Mouse (Mus musculus) lung, adult 2 months (tissue): ENCODE data around the gene Emc10. TPM values are rescaled to one million over a fixed set of nuclear protein-coding genes. Genes with fewer than 3 reads are reported as not detected.
A peak's percentile ranks its signal among the peaks of the same experiment; 100 is the strongest.

Experiments used
- DNase-seq: peaks from one replicate; pipeline ENCODE4 v3.0.0; 2022
- H3K4me1 ChIP-seq: fragments of 200-500 bp; 2 replicates; pipeline ENCODE4 v1.6.1; 2011; ENCODE audit warnings: low read length; ENCODE audit not compliant: control insufficient read depth, insufficient read depth
- H3K4me3 ChIP-seq: fragments of 200-500 bp; replicated peaks from 2 replicates; pipeline ENCODE3; 2011; ENCODE audit warnings: low read depth, mild to moderate bottlenecking, control low read depth, low read length; ENCODE audit errors: extremely low read depth
- CTCF ChIP-seq: fragments of 200-500 bp; IDR thresholded peaks from 2 replicates; pipeline ENCODE4 v1.5.1; 2011; ENCODE audit warnings: mild to moderate bottlenecking, low read length, control low read depth; ENCODE audit not compliant: insufficient read depth
- POLR2A ChIP-seq: fragments of 200-500 bp; IDR thresholded peaks from 2 replicates; pipeline ENCODE4 v1.6.1; 2011; ENCODE audit warnings: low read depth, mild to moderate bottlenecking, control low read depth, low read length, borderline replicate concordance; ENCODE audit errors: extremely low read depth
- WGBS: fragments of 180-500 bp; shearing (Covaris S2); methylation state at CpG from one replicate; pipeline ENCODE4 v1.1.7; 2018; 5-methylcytosine and 5-hydroxymethylcytosine counted together
- polyA plus RNA-seq: library from polyadenylated mRNA; depleted of rRNA; stranded (reverse); fragments of >200 nt; gene quantifications from 2 replicates; pipeline ENCODE4 v1.2.3, GENCODE M21; 2012

The Emc10 gene
- polyA plus RNA-seq, 1 experiment = 250 TPM

DNA sequence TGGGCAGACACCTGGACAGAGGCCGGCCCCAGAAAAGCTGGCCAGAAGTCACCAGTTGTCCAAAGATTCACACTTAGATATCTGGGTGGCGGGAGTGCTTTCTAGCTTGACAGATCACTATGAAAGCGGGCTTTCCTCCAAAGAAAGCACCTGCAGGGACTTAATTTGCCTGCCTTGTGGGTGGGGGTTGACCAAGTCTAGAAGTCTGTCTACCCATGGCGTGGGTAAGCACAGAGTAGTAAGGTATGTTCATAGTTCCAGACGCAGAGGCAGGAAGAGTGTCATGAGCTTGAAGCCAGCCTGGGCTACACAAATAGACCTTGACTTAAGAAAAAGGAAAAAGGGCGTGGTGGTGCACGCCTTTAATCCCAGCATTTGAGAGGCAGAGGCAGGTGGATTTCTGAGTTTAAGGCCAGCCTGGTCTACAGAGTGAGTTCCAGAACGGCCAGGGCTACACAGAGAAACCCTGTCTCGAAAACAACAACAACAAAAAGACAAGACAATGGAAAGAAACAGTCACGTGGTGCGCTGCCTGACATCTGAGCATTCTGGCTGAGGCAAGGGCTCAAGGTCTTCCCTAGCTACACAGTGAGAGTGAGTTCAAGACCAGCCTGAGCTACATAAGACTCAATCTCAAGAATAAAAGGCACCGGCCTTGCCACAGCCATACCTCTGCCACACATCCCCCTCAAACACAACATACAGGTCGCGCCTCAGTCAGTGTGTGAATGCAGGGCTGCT, 30.3 kb upstream of the Emc10 start:
- DNase-seq = no peak
- WGBS = 88% methylated on average over 14 of the region's 14 CpGs
- no peak overlapping the region for H3K4me3 ChIP-seq
- peaks cover 3% of the 10 kb centered on the region; the same call in 1 of the 2 replicates for H3K4me1 ChIP-seq
- no peak for TF ChIP-seq CTCF
- no peak for TF ChIP-seq POLR2A

GRCm38 (mm10) chr7:44525126-44525832, 28.9 kb upstream of the Emc10 start:
- Histone ChIP-seq H3K4me3 (no peak overlapping the region), H3K4me1 (peaks cover 3% of the 10 kb centered on the region; the same call in 1 of the 2 replicates)
- TF ChIP-seq POLR2A (peak; percentile 38; the same call in 1 of the 2 replicates), CTCF (no peak)
- WGBS = 8% methylated on average over 22 of the region's 22 CpGs
- DNase-seq = peak; percentile 88

DNA sequence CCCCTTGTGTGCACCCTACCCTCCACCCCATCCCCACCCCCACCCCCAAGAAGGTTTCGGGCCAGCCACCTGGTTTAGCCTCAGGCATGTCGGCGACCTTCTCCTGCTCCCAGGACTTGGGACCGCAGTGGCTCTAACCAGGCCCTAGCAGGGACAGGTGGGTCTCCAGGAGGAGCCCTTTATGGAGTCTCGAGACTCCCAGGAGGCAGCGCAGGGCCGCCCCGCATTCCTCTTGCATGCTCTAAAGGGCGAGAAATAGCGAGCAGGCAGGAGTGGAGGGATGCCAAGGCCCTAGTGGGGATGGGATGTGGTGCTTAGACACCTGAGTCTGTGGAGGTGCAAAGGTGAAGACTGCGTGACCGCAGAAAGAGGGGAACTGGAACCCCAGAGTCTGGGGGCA, 28.2 kb upstream of the Emc10 start, which contains the start of gene Mybpc2:
TSS of gene Mybpc2 (minus strand) at position 155 of the 400 bp plus-strand sequence.
- TF ChIP-seq POLR2A (no peak), CTCF (no peak)
- DNase-seq = no peak
- H3K4me1 ChIP-seq = peaks cover 3% of the 10 kb centered on the region; the same call in 1 of the 2 replicates
- 36% methylated on average over 12 of the region's 12 CpGs for WGBS
- no peak within 1 kb of the TSS for H3K4me3 ChIP-seq

DNA sequence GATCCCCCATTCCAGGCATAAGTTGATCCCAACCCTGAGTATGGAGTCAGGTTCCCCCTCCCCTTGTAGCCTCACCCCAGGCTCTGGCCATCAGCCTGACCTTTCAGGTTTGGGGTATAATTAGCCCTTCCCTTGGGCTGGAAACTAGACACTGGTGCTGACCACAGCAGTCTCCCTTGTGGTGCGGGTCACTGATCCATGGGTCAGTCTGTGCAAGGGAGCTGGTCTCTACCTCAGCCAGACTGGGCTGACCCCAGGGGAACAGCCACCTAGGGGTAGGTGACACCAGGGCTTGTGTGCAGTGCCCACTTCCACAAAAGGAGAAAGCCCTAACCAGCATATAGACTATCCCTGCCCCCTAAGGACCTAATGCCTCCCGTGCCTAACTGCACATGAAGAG, 26.7 kb upstream of the Emc10 start:
- DNase-seq = no peak
- WGBS = 73% methylated on average over 2 of the region's 2 CpGs
- TF ChIP-seq POLR2A = no peak
- no peak for TF ChIP-seq CTCF
- no peak overlapping the region for H3K4me3 ChIP-seq
- H3K4me1 ChIP-seq = peaks cover 3% of the 10 kb centered on the region; the same call in 1 of the 2 replicates

DNA sequence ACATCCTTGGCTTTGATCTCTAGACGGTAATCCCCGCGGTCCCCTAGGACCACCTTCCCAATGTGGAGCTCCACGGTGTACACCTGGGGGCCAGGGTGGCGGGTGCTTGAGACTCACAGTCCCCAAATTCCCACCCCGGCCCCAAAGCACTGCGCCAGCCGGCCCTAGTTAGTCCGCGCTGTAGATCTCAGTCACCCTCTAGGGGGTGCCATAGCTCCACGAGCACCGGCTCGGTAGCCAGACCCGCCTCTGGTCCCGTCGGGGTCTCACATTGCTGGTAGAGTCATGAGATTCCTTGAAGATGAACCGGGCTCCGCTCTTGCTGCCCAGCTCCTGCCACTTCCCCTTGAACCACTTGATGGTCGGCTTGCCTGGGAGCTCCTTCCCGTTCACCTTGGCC, 25.4 kb upstream of the Emc10 start:
- Histone ChIP-seq H3K4me3 (no peak overlapping the region), H3K4me1 (peaks cover 3% of the 10 kb centered on the region; the same call in 1 of the 2 replicates)
- TF ChIP-seq CTCF = peak; percentile 65
- no peak for TF ChIP-seq POLR2A
- peak; percentile 66 for DNase-seq
- 4% methylated on average over 20 of the region's 20 CpGs for WGBS

DNA sequence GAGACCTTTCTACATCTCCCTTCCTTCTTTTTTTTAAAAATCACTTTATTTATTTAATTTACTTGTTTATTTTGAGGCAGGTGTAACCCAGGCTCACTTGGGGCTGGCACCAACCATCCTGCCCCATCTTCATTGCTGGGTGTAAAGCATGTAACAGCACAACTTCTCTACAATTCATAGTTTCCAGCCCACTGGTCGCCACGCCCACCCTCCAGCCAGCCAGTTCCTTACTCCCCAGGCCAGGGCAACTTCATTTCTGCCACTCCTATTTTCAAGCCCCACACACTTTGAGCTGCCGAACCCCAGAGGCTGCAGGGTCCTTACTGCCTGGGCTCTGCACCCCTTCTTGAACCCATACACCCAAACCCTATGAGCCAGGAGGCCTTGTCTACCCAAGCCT, 24.7 kb upstream of the Emc10 start:
- H3K4me1 ChIP-seq = peaks cover 3% of the 10 kb centered on the region; the same call in 1 of the 2 replicates
- TF ChIP-seq CTCF (no peak), POLR2A (no peak)
- no peak overlapping the region for H3K4me3 ChIP-seq
- 66% methylated on average over 3 of the region's 3 CpGs for WGBS
- no peak for DNase-seq

GRCm38 (mm10) chr7:44519240-44519913, 23.0 kb upstream of the Emc10 start:
- DNase-seq = no peak
- 68% methylated on average over 9 of the region's 9 CpGs for WGBS

DNA sequence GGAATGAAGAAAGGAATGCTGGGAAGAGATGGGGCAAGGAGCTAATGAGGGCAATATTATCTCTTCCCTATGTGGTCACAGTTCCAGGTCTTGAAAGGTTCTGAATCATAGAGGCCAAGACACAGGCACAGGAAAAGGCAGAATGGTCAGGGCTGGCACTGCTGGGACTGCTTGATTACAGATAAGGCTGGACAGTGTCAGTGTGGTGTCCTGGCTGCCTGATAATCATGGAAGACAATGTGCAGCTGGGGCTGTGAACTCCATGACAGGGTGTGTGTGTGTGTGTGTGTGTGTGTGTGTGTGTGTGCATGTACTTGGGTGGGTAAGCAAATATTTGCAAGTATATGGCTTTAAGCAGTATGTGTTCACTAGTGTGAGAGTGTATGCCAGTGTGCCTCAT, 11.2 kb upstream of the Emc10 start:
- H3K4me1 ChIP-seq = no peaks in the 10 kb centered on the region
- TF ChIP-seq POLR2A (no peak), CTCF (no peak)
- H3K4me3 ChIP-seq = no peak overlapping the region
- DNase-seq = no peak

More at GRCm38 (mm10) chr7:44519240-44519913, 23.0 kb upstream of the Emc10 start:
- 0 out of 2 replicates have a peak, but pooled peaks have one; percentile 28 for TF ChIP-seq CTCF
- TF ChIP-seq POLR2A = no peak
- Histone ChIP-seq H3K4me3 (no peak overlapping the region), H3K4me1 (no peaks in the 10 kb centered on the region)

DNA sequence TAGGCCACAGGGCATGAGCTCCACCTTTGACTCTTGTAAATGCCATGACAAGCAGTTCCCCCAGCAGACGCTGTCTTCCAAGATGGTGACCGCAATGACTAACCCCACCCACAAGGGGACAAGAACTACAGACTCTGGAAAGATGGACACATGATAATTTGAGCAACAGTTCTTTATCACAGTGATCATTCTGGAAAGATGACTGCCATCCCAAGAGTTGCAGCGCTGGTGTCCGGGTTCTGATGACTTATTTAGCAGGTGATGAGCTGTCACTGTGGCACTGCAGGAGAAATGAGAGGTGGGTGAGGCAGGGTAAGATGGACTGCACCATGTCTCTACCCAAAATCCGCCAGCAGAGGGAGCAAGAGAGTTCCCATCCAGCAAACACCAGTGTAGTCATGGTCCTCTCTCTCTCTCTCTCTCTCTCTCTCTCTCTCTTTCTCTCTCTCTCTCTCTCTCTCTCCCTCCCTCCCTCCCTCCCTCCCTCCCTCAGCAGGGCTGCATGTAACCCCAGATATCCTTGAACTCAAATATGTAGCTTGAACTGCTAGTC, 5.3 kb upstream of the Emc10 start:
- no peak overlapping the region for H3K4me3 ChIP-seq
- TF ChIP-seq CTCF (peak; percentile 85), POLR2A (no peak)
- 29% methylated on average over 5 of the region's 5 CpGs for WGBS
- no peaks in the 10 kb centered on the region for H3K4me1 ChIP-seq
- peak; percentile 65 for DNase-seq
